Comparison of ENCODE assay signal across 19 mouse cellular contexts in genomic region chr6:137963703-137964102, GRCm38 (mm10).
DNase-seq lines count a peak whose midpoint lies in the region; ATAC-seq and TF ChIP-seq lines count a peak whose summit lies in the region.
"Had no signal": no experiment of that assay in that cellular context is flagged by ENCODE, and none has a peak within 500 bp of the region (broad histone marks: within the 10 kb centered on the region; RNA-seq: fewer than 3 reads in every experiment).

No protein-coding gene starts in this region.

- no peaks in the 10 kb centered on the region for H3K9me3 ChIP-seq in embryonic facial prominence, embryonic 11.5 days (replicated peaks; ENCODE audit: control insufficient read depth, low read length)
- H3K9me3 ChIP-seq: embryonic facial prominence, embryonic 12.5 days; forebrain, embryonic 13.5 days; forebrain, embryonic 15.5 days had no signal

- H3K4me3 ChIP-seq in liver, adult 2 months (ENCODE audit: insufficient read depth, low read depth, low read length), result no peak overlapping the region
- no peak overlapping the region for H3K4me3 ChIP-seq in embryonic facial prominence, embryonic 11.5 days (ENCODE audit: low read depth, low read length)
- H3K4me3 ChIP-seq: embryonic facial prominence, embryonic 12.5 days; forebrain, embryonic 13.5 days; forebrain, embryonic 15.5 days had no signal

- H3K27ac ChIP-seq in liver, adult 2 months (replicated peaks; ENCODE audit: insufficient read depth, low read depth, low read length), result no peak overlapping the region
- no peak overlapping the region for H3K27ac ChIP-seq in embryonic facial prominence, embryonic 11.5 days (replicated peaks; ENCODE audit: low read depth, low read length)
- H3K27ac ChIP-seq: embryonic facial prominence, embryonic 12.5 days; forebrain, embryonic 13.5 days; forebrain, embryonic 15.5 days had no signal

- no peak for TF ChIP-seq POLR2A in liver, adult 2 months (IDR thresholded peaks at IDR 0.05; ENCODE audit: extremely low read depth, insufficient read depth, low read length)

- no peaks in the 10 kb centered on the region for H3K27me3 ChIP-seq in liver, adult 2 months (ENCODE audit: control insufficient read depth, insufficient read depth, low read length)
- H3K27me3 ChIP-seq in embryonic facial prominence, embryonic 11.5 days (ENCODE audit: control insufficient read depth, insufficient read depth, low read length), result no peaks in the 10 kb centered on the region
- H3K27me3 ChIP-seq: embryonic facial prominence, embryonic 12.5 days; forebrain, embryonic 13.5 days; forebrain, embryonic 15.5 days had no signal

- TF ChIP-seq CTCF in liver, adult 2 months (IDR thresholded peaks at IDR 0.05; ENCODE audit: low read depth, low read length), result no peak

- H3K4me1 ChIP-seq in liver, adult 2 months (ENCODE audit: control insufficient read depth, insufficient read depth, low read length), result no peaks in the 10 kb centered on the region
- no peaks in the 10 kb centered on the region for H3K4me1 ChIP-seq in embryonic facial prominence, embryonic 11.5 days (ENCODE audit: control insufficient read depth, insufficient read depth, low read length)
- H3K4me1 ChIP-seq: embryonic facial prominence, embryonic 12.5 days; forebrain, embryonic 13.5 days; forebrain, embryonic 15.5 days had no signal

- no peaks in the 10 kb centered on the region for H3K79me2 ChIP-seq in liver, adult 2 months (ENCODE audit: control insufficient read depth, insufficient read depth, low read length)

- DNase-seq in liver, adult 2 months (ENCODE audit: extremely low read depth, low read depth, low spot score), result peak; percentile 56
- no peak for DNase-seq in liver
- peak; percentile 43 for DNase-seq in embryo, embryonic 9.5 days (ENCODE audit: extremely low spot score)
- DNase-seq in embryonic facial prominence, embryonic 11.5 days (ENCODE audit: low spot score), result peak; percentile 9
- no peak for DNase-seq in gastrocnemius, adult 18-20 months (ENCODE audit: low spot score)
- no peak for DNase-seq in cerebellum, postnatal 14 days
- DNase-seq: adrenal gland, adult 2 months; adrenal gland, postnatal 10 days; adrenal gland, postnatal 25 days; cerebellum, adult 11 months; cerebellum, adult 18-20 months; cerebellum, adult 8-10 months; cerebellum, adult 9-11 months; cerebellum, postnatal 25 days; forebrain, postnatal 0 days had no signal

- no peak overlapping the region for H3K9ac ChIP-seq in liver, adult 2 months (ENCODE audit: low read depth, low read length)
- no peak overlapping the region for H3K9ac ChIP-seq in embryonic facial prominence, embryonic 11.5 days (replicated peaks; ENCODE audit: low read length)
- H3K9ac ChIP-seq: embryonic facial prominence, embryonic 12.5 days; forebrain, embryonic 13.5 days; forebrain, embryonic 15.5 days; forebrain, postnatal 0 days had no signal

- H3K4me2 ChIP-seq in embryonic facial prominence, embryonic 11.5 days (ENCODE audit: low read depth, low read length), result no peak overlapping the region
- H3K4me2 ChIP-seq: embryonic facial prominence, embryonic 12.5 days; forebrain, embryonic 13.5 days; forebrain, embryonic 15.5 days had no signal

- H3K36me3 ChIP-seq in liver, adult 2 months (ENCODE audit: control insufficient read depth, insufficient read depth, low read length), result no peaks in the 10 kb centered on the region
- no peaks in the 10 kb centered on the region for H3K36me3 ChIP-seq in embryonic facial prominence, embryonic 11.5 days (replicated peaks; ENCODE audit: control insufficient read depth, insufficient read depth, low read depth, low read length)
- H3K36me3 ChIP-seq: embryonic facial prominence, embryonic 12.5 days; forebrain, embryonic 15.5 days had no signal

- no peak for ATAC-seq in embryonic facial prominence, embryonic 11.5 days (replicated peaks; ENCODE audit: insufficient number of reproducible peaks, low FRiP score, low TSS enrichment, low read depth)
- ATAC-seq in frontal cortex, adult (ENCODE audit: low TSS enrichment), result no peak
- ATAC-seq: forebrain, embryonic 13.5 days; forebrain, embryonic 15.5 days; forebrain, postnatal 0 days had no signal

- WGBS in liver, adult 2 months, result 39% methylated on average over 7 of the region's 7 CpGs
- WGBS in embryonic facial prominence, embryonic 11.5 days, result 30% methylated on average over 7 of the region's 7 CpGs

Comparison
In these comparisons a context has a peak if more than half of its experiments do, and no peak if none do; other contexts are left out.
1. DNase-seq: peak in liver, adult 2 months (single experiment), embryo, embryonic 9.5 days (single experiment) and embryonic facial prominence, embryonic 11.5 days (single experiment); none in liver (single experiment), gastrocnemius, adult 18-20 months (single experiment) and cerebellum, postnatal 14 days (0 of 2).